Mouse (Mus musculus): ENCODE results near the gene Ccnq. TPM values are rescaled to one million over a fixed set of nuclear protein-coding genes. Genes with fewer than 3 reads are reported as not detected.

Gene Ccnq
- 43.2 TPM for polyA plus RNA-seq (2017; shearing (Covaris generic))

GRCm38 (mm10) chr11:78750885-78751842 lies at the start of gene Ccnq:
Gene Ccnq, minus strand, starts transcription at chr11:78751729.

Other genes with a start within 250 kb of the Ccnq start
- not detected for gene Sebox, start 248.3 kb downstream of the Ccnq start, polyA plus RNA-seq (2017; shearing (Covaris generic))
- gene Tmem199, start 239.6 kb downstream of the Ccnq start, polyA plus RNA-seq (2017; shearing (Covaris generic)) = 50.4 TPM
- gene Poldip2, start 239.5 kb downstream of the Ccnq start, polyA plus RNA-seq (2017; shearing (Covaris generic)) = 41.5 TPM
- 25.7 TPM for gene Tnfaip1, start 215.4 kb downstream of the Ccnq start, polyA plus RNA-seq (2017; shearing (Covaris generic))
- 122 TPM for gene Ift20, start 215.4 kb downstream of the Ccnq start, polyA plus RNA-seq (2017; shearing (Covaris generic))
- 14.1 TPM for gene Tmem97, start 201.0 kb downstream of the Ccnq start, polyA plus RNA-seq (2017; shearing (Covaris generic))
- gene Nlk, start 54.4 kb downstream of the Ccnq start, polyA plus RNA-seq (2017; shearing (Covaris generic)) = 12.2 TPM
- 26.3 TPM for gene Lyrm9, start 74.9 kb upstream of the Ccnq start, polyA plus RNA-seq (2017; shearing (Covaris generic))
- gene Nos2, start 169.1 kb upstream of the Ccnq start, polyA plus RNA-seq (2017; shearing (Covaris generic)) = 0.18 TPM
- 273 TPM for gene Lgals9, start 233.2 kb upstream of the Ccnq start, polyA plus RNA-seq (2017; shearing (Covaris generic))

Data from inflammation-experienced regulatory T-cells, adult 16 weeks (primary cell).